Mouse (Mus musculus) B cell, adult 2 months (primary cell): Measurements from ENCODE around the gene Ttc9.

ENCODE experiments used
- DNase-seq, 2 experiments: peaks; one replicate each; pipeline ENCODE4 v3.0.0; 2022

Ttc9 gene

DNA sequence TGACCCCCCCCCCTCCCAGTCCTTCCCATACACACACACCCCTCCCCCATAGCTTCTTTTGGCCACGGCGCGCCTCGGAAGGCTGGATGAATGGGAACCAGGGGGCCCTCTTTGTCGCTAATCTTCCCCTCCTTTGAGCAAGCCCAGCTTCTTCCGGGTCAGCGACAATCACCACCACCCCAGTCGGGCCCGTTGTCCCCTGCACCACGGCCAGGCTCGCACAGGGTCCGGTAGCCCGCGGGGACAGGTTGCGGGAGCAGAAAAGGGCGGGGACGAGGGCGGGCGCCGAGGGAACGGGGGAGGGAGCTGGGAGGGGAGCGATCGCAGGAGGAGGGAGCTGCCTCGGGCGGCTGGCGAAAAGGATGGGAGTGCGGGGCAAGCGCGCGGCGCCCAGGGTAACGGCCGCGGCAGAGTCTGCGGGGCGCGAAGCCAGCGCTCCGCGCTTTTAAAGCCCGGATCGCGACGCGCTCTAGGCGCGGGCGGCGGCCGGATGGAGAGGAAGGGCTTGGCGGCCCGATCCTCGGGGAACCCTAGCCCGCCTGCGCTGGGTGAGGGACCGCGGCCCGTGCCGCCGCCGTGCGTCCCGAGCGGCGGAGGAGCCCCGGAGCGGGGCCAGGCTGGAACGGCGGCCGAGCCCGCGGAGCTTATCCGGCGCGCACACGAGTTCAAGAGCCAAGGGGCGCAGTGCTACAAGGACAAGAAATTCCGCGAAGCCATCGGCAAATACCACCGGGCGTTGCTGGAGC lies at the start of gene Ttc9:
Ttc9 (plus strand) TSS at position 335 of the 746 bp plus-strand sequence.
- DNase-seq = no peak

DNA sequence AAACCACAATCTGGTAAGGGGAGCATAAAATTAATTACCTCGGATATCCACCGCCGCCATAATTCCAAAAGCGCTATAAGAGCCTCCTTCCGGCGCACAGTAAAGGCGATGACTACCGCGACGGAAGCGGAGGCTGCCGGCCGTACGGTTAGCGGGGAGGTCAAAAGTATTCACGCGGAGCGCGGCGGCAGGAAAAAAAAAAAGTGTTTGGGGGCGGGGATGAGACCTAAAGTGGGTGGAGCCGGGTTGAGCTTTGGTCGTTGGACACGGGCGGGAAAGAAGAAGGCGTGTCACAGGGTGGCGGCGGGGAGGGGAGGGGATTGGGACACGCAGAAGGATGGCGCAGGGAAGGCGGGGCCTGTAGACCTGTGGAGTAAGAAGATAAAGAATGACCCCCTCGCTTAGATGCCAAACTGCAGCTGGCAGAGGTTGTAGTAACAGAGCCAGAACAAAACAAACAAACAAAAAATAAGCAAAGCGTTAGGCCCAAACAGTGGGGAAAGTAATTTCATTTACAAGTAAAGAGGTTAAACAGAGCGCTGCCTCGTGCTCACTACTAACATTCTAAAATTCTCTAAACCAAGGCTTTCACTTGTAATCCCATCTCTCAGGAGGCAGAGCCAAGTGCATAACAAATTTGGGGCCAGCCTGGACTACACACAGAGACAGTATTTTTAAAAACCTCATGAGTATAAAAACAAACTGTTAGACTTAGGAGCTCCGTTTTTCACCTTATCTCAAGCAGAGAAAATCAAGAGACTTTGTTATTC lies 36.0 kb upstream of the Ttc9 start, which contains the start of gene Med6:
Med6 (minus strand) TSS at position 107 of the 770 bp plus-strand sequence.
- peak; percentile 89 to 92 for DNase-seq

DNA sequence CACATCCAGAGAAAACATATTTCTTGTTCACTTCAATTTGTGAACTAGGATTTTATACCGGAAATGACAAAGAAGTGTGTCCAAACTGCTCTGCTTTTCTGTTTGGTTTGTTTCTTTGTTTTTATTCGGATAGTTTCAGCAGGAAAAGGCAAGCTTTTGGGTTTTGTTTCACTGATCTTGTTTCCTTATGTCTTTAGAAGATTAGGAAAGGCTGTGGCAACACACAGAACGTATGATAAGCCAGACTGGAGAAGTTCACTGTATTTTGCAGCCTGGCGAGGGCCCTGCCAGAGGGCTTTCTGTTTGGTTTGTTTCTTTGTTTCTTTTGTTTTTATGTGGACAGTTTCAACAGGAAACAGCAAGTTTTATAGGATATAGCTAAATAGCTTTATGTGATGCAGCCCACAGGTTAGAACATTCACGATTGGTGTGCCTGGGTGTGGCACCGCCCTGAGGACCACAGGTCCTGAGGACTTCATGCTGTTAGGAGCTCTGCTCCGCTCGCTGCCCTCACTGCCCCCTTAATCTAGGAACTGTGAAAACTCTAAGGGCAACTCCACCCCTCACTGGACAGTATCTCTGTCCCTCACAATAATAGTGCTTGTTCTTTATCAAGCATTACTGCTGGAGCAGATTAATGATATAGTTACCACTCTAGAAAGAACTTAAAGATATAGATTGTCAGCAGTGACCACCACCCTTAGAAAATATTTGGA lies 34.3 kb upstream of the Ttc9 start:
- DNase-seq = no peak

DNA sequence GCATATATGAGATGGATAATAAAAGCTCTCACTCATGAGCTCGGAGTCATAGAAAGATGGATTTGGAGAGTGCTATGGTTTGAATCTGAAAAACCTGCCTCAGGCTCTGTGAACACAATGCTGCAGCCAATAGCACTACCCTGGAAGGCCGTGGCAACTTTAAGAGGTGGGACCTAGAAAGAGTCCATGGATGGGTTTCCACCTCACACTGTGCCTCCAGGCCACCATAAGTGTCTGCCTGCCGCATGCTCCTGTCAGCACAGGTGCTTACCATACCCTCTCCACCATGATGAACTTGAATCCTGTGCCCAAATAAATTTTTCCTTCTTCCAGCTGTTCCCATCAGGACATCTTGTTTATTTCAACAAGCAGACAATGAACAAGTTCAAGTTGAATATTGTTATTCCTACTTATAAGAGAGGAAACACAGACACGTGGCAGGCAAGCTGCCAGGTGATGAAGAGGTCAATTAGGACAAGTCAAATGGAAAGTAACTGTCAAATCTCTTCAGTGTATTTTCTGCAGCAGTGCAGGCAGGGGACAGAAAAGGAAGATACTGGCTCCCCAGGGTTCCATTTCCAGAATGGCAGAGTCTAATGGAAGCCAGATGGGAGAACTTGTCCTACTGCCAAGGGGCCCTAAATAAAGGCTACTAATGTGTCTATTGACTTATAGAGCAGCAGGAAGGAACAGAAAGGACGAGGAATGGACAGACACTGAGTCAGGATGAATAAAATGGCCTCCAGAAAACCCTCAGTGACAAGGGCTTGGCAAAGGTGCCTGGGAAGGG lies 25.9 kb upstream of the Ttc9 start:
- DNase-seq = no peak

GRCm38 (mm10) chr12:81609445-81609844 lies 21.6 kb upstream of the Ttc9 start:
- DNase-seq = no peak

- no peak for DNase-seq
These were observed 15.2 kb upstream of the Ttc9 start for GRCm38 (mm10) chr12:81615807-81616206.

GRCm38 (mm10) chr12:81616980-81617379 lies 14.1 kb upstream of the Ttc9 start:
- DNase-seq = no peak

DNA sequence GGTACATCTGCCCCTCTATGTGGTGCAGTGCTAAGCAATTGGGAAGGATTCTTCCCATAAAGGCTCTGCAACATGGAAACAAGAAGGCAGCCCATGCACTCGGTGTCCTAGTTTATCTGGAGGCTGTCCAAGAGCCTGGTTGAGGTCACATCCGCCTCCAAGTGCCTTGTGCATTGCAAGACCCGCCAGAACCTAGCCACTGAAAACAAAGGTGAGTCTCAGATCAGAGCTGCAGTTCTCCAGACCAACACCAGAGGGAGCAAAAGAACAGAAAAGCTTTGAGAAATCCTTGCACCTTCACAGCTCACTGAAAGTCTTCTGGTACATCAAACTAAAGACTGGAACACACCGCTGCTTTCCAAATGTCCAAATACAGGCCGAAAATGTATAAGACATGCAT lies 11.7 kb upstream of the Ttc9 start:
- DNase-seq = peak; percentile 82 to 85

- no peak for DNase-seq
These were observed 7.7 kb upstream of the Ttc9 start for GRCm38 (mm10) chr12:81623377-81623776.

DNA sequence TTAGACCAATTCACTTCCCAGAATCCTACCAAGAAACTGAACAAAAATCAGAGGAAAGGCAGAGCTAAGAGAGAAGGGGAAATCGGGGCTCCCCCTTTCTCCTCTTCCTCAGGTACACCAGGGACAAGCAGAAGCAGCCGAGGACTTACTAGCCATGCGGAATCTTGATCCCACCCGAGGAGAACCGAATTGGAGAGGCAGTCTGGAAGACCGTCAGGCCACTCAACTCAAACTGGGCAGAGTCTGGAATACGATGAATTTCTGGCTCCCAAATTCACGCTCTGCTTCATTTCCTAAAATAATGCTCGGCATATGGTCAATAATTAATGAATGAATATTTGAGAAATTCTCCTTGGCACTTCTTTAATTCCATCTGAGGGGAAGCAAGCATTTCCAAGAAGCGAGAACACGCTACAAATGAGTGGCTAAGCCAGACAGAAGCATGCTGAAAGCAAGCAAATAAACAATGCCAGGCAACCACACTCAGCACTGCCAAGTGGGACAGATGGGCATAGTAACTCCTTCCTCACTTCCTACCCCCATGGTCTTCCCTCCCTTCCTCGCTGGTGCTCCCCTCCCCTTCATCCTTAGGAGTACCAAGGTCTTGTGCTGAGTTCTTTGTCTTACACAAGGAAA lies 4.7 kb upstream of the Ttc9 start:
- no peak for DNase-seq

DNA sequence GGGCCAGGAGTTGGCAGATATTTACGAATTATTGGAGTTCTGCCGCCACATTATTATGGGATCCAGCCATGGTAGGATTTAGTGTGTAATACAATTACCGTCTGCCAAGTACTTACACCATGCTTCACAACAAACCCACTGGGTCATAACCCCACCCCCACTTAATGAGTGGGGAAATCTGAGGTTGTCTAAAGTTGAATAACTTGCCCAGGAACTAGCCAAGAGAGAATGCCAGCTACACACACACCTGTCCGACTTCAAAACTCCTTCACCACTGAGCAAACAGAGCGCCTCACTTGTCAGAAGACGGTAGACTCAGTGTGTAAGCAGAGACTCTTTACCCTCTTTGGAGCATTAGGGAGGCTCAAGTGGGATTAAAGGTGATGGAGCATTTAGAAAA lies 3.6 kb upstream of the Ttc9 start:
- no peak for DNase-seq

DNA sequence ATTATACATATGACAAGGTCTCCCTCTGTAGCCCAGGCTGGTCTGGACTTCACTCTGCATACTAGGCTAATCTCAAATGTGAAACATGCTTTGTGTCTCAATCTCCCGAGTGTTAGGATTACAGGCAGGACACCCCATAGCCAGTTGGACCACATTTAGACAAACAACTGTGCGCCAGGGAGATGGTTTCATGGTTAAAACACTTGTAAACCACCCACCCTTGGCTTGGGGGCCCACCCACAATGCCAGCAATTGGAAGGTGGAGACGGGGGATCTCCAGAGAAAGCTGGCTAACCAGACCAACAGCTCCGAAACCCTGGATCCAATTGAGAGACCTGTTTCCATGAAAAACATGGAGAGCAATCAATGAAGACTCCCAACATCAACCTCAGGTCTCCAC lies 3.0 kb upstream of the Ttc9 start:
- no peak for DNase-seq

GRCm38 (mm10) chr12:81630520-81630914 lies 532 bp upstream of the Ttc9 start:
- DNase-seq = no peak

DNA sequence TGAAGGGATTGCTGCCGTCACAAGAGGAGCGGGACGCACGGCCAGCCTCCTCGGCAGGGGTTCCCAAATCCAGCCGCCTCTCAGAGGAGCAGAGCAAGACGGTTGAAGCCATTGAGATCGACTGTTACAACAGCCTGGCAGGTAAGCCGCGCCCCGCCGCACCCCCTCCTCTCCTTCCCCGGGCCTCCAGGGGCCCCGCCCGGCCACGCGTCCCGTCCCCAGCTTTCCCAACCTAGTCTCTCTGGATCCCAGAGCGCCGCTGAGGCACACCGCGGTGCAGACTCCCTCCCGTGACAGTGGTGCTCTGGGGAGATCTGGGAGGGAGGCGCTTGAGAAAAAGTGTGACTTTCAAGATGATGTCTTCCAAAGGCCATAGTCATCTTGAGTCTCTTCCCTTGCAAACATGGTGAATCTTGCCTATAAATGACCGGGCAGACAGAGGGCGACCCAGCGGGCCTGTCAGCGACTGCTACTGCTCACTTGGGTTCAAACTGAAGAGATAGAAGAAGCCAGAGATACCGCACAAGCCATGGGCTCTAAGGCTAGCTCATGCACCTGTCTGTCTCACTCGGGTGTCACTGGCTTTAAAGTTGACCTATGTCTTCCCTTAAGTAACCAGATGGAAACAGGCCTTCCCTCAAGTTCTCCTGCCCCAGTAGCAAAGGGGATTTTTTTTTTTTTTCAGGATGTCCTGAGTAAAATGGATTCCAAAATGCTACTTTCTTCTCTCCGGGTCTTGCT lies 782 bp downstream of the Ttc9 start:
- DNase-seq = no peak

GRCm38 (mm10) chr12:81633246-81633645 lies 2.2 kb downstream of the Ttc9 start:
- no peak for DNase-seq

DNA sequence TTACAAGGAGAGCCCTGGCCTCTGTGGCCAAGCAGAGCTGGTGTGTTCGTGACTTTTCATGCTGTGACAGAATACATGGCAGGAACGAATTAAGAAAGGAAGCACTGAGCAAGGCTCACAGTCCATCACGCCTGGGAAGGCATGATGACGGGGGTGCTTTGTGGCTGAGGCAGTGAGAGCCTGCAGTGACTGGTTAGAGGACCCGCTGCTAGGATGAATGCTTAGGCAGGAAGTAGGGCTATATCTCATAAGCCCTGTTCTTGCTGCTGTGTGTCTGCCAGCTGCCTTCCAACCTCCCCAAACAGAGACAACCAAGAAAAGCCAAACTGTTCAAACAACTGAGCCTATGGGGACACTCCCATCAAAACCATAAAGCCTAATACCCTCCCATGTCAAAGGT lies 9.6 kb downstream of the Ttc9 start:
- no peak for DNase-seq

GRCm38 (mm10) chr12:81642361-81643082 lies 11.5 kb downstream of the Ttc9 start:
- no peak for DNase-seq

GRCm38 (mm10) chr12:81646811-81647210 lies 15.8 kb downstream of the Ttc9 start:
- DNase-seq = no peak

GRCm38 (mm10) chr12:81653344-81653743 lies 22.3 kb downstream of the Ttc9 start:
- no peak for DNase-seq

DNA sequence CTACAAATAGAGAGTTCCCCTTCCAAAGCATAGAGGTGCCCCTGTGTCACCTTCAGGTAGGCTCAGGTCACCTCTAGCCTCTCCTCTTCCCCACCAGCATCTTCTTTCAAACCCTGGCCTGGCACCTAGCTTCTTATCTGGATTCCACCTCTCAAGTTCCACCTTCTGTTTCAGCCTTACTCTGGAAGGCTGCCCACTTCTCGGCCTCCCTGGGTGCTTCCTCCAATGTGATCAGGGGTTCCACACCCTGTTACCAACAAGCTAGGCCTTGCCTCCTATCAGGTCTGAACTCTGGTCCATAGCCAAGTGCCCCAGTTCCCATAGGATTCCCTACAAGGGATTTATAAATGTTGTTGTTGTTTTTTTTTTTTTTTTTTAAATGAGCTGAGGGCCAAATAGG lies 26.3 kb downstream of the Ttc9 start:
- DNase-seq = no peak

DNA sequence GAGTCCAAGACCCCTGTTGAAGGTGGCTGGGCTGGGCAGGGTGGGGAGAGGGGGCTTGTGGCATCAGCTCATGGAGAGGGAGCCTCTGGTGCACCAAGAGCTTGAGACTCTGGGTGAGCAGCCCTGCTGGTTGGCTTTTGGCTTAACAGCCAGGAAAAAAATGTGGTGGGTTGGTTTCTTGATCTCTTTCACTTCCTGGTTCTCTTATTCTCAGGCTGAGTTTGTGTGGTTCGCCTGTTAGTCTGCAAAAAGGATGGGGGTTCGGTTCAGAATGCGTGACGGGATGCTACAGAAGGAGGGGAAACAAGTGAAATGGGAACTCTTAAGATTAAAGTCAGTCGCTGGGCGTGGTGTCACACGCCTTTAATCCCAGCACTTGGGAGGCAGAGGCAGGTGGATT lies 27.0 kb downstream of the Ttc9 start:
- DNase-seq = peak; percentile 18 to 32
